Mouse (Mus musculus) limb, embryonic 11.5 days (tissue): Measurements from ENCODE around the gene Ttll12. TPM values are rescaled to one million over a fixed set of nuclear protein-coding genes. Genes with fewer than 3 reads are reported as not detected.

Experiments
- polyA plus RNA-seq: library from polyadenylated mRNA; unstranded; fragments of >200 nt; fragmentation: Nextera tagmentation; extraction: Ambion mirVana; gene quantifications from 2 replicates; pipeline ENCODE4 v1.2.1, GENCODE M21; 2014

Gene Ttll12
- polyA plus RNA-seq, 1 experiment from 2014 or later, result 59.1 TPM

Other genes starting within 250 kb of the Ttll12 start
- 37.2 and 37.6 TPM in 2 replicates for gene Arfgap3, start 244.9 kb downstream of the Ttll12 start, polyA plus RNA-seq
- 45.4 and 52.0 TPM in 2 replicates for gene Pacsin2, start 130.6 kb downstream of the Ttll12 start, polyA plus RNA-seq
- 19.2 and 22.0 TPM in 2 replicates for gene Ttll1, start 84.3 kb downstream of the Ttll12 start, polyA plus RNA-seq
- gene Bik, start 68.3 kb downstream of the Ttll12 start, polyA plus RNA-seq, result 3.2 and 4.1 TPM in 2 replicates
- gene Tspo, start 31.6 kb downstream of the Ttll12 start, polyA plus RNA-seq, result 46.1 and 51.8 TPM in 2 replicates
- gene Mcat, start 31.4 kb downstream of the Ttll12 start, polyA plus RNA-seq, result 44.9 and 48.4 TPM in 2 replicates
- 62.3 and 70.9 TPM in 2 replicates for gene Scube1, start 129.9 kb upstream of the Ttll12 start, polyA plus RNA-seq
- gene Mpped1, start 184.3 kb upstream of the Ttll12 start, polyA plus RNA-seq, result 4.3 TPM in 2 replicates